Mouse (Mus musculus) left cerebral cortex, adult 2 months (tissue): Measurements from ENCODE around the gene Gm128. TPM values are rescaled to one million over a fixed set of nuclear protein-coding genes. Genes with fewer than 3 reads are reported as not detected.

Experiments used
- DNase-seq, 2 experiments: peaks; one replicate each; pipeline ENCODE4 v3.0.0; 2021 to 2022; ENCODE audit warnings: low spot score in 2 of 2, mixed read lengths in 1 of 2; ENCODE audit errors: extremely low spot score in 1 of 2
- H3K27ac ChIP-seq: fragments of 200-600 bp; 2 replicates; pipeline ENCODE4 v1.8.1; 2022
- H3K4me3 ChIP-seq: fragments of 200-600 bp; 2 replicates; pipeline ENCODE4 v1.8.1; 2022
- CTCF ChIP-seq: fragments of 200-600 bp; IDR thresholded peaks from 2 replicates; pipeline ENCODE4 v1.8.1; 2022; ENCODE audit warnings: antibody characterized with exemption, mild to moderate bottlenecking, moderate library complexity
- intact Hi-C: fragments of 180-260 bp; cut with DNase I; formaldehyde crosslinking; loops from one replicate; pipeline ENCODE4 v1.15.1; 2025
- total RNA-seq, 2 experiments: library from RNA; stranded (reverse); gene quantifications; 2 replicates each; pipeline ENCODE4 v1.2.3; 2021

Gm128 gene
- total RNA-seq, 2 experiments from 2014 or later = 0.20 to 0.61 TPM

DNA sequence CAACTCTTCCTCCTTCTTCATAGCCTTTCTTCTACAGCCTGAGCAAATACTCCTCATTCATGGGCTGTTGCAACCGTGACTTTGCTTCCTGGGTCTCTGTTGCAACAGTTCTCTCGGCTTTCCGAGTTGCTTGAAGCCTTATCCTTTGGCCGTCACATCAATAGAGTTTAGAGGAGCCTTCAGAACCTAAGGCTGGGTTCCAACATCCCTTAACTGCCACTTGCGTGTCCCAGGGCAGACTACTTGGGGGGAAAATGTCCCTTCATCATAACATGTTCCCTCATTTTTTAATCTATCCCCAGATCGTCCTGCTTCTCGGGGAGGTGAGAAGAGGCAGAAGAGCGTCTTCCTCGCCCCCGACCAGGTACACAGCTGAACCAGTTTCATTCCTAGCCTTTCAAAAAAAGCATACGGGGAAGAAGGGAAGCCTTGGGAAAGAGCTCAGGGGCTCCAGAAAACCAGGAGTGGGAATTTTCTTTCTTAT is 41.0 kb upstream of the Gm128 start:
- no peak for TF ChIP-seq CTCF
- Histone ChIP-seq H3K27ac (peak overlapping the region; percentile 97), H3K4me3 (peak overlapping the region; percentile 57)
- intact Hi-C loops = loop anchor here (2.0 to 5.0 kb wide), 3 partner anchors 30 to 152 kb away; partner anchors contain the start of genes Arnt and Tnfaip8l2
- DNase-seq = no peak

DNA sequence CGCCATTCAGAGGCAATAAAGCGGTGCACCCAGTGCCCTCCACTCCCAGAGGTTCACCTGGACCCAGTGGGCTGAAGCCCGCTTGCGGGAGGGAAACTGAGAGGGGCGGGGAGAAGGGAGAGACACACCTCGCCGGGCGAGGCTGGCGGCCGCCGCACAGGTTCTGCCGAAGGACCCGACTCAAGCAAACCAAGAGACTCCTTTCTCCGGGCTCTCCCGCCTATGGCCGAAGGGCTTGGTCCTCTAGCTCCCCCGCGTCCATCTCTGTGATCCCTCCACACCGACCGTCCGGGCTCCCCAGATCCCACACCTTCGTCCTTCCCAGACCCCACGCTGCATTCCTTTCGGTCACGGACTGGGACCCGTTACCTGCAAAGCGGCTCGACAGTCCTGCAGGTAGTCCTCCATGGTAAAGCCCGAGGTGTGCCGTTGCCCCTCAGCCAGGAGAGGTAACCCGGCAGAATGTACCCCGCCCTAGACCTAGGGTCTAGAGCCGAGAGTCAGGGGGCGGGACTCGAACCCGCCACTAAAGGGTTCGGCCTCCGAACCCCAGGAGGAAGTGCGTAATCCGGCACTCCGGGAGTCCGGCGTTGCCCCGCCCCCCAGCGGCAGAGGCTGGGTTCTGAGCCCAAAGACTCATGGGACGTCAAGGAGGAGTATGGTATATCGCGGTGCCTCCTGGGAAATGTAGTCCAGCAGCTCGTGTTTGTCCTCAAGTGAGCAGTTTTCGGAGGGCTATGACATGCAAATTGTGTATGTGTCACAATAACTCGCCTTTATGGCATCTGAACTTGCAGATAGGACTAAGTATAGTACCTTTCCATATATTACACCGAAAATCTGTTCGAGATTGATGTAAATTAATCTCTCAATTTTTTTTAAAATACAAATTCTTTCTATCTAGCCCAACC is 40.1 kb upstream of the Gm128 start, which contains the start of the genes Mindy1 and Prune1:
Gene Mindy1 (plus strand): TSS at position 130 of the 911 bp plus-strand sequence.
Gene Prune1 (minus strand): TSS at position 861 of the 911 bp plus-strand sequence.
- peak; percentile 41 for TF ChIP-seq CTCF
- intact Hi-C loops = loop anchor here (1.0 to 5.0 kb wide), 5 partner anchors 31 to 153 kb away; partner anchors contain the start of genes Arnt, Gabpb2 and Tnfaip8l2
- peak; percentile 98 to 99 for DNase-seq
- H3K27ac ChIP-seq = peak within 1 kb of the TSS; percentile 97
- peak within 1 kb of the TSS; percentile 57 for H3K4me3 ChIP-seq

DNA sequence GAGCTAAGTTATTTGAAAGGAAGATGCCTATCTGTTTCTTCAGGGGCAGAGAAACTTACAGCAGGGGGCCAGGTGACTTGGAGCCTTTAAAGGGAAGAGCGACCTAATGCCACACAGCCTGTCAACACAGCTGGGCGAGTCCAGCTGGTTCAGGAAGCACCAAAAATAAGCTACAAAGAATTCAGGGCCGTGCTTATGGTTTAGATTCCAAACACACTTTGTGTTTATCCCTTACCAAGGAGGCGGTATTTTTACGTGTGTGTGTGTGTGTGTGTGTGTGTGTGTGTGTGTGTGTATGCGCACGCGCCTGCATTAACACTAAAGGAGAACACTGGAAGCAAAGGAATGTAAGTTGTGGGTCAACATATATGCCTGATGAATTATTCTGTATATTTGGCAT is 39.3 kb upstream of the Gm128 start:
- DNase-seq = peak in 1 of 2 experiments; percentile 26
- intact Hi-C loops = loop anchor here (1.0 to 5.0 kb wide), 3 partner anchors 50 to 138 kb away; partner anchors contain the start of genes Gabpb2 and Tnfaip8l2
- TF ChIP-seq CTCF = no peak
- Histone ChIP-seq H3K4me3 (peak overlapping the region; percentile 57), H3K27ac (peak overlapping the region; percentile 97)

DNA sequence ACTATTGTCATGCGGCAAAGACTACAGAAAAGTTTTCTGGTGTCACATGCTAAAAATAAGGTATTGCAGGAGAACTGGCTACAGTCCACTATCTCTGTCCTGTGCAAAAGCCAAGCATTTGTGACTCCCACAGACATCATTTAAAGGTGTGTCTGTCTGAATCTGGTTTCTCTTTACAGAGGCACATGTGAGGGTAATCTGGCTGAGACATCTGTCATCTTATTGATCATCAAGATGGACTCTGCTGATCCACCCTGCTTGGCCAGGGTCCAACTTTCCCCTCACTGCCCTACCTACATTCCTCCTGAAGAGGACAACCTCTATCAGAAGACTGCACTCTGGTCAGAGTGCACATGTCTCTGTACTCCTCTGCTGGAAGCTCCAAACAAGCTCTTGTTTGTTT is 35.8 kb upstream of the Gm128 start:
- intact Hi-C loops = no loop called here
- no peak for TF ChIP-seq CTCF
- DNase-seq = no peak
- no peak overlapping the region for H3K4me3 ChIP-seq
- no peak overlapping the region for H3K27ac ChIP-seq

DNA sequence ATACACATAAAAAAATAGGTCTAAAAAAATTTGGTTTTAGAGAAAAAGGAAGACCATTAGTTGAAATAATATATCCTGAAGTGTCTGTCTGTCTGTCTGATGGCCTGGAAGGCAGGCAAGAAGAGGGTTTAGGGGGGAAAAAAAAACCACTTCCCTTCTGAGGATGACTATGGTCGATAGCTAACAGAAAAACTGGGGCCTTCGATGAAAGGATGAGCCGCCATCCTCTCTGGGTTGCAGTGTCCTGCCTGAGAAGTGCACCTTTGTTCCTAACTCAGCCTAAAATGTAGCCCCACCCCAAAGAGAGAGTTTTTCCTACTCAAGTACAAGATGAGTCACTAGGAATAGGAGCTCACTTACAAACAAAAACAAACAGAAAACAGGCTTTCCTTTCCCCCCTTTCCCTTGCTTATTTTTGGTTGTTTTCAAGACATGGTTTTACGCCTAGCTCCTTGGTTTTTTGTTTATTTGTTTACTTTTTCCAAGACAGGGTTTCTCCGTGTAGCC is 35.1 kb upstream of the Gm128 start:
- no peak for DNase-seq
- no peak for TF ChIP-seq CTCF
- no peak overlapping the region for H3K4me3 ChIP-seq
- intact Hi-C loops = no loop called here
- no peak overlapping the region for H3K27ac ChIP-seq

DNA sequence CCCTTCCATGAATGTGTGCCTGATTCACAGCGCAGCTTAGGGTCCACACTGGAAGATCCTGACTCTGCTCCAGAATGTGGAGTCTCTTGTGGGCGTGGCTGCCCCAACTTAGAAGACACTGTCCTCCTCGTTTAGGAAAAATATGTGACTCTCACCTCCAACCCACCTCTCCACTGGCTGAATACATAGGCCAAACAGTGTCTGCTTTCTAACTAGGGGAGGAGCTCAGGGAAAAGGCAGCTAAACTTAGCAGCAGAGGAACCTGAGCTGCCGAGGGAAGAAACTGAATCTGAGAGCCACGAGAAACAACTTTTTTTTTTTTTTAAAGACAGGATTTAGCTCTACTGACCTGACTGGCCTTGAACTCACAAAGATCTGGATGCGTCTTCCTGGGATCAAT is 33.8 kb upstream of the Gm128 start:
- intact Hi-C loops = no loop called here
- Histone ChIP-seq H3K27ac (no peak overlapping the region), H3K4me3 (no peak overlapping the region)
- no peak for DNase-seq
- no peak for TF ChIP-seq CTCF

DNA sequence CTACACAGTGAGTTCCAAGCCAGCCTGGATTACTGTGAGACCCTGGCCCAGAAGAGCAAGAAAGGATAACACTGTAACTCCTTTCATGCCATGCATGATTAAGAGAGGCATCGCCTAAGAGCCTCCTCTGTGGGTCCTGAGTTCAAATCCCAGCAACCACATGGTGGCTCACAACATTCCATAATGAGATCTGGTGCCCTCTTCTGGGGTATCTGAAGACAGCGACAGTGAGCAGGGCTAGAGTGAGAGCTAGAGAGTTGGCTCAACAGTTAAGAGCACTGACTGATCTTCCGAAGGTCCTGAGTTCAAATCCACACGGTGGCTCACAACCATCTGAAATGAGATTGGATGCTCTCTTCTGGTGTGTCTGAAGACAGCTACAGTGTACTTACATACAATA is 33.1 kb upstream of the Gm128 start:
- intact Hi-C loops = loop anchor here (5.0 kb wide), 1 partner anchor 953 kb away; no protein-coding TSS in a partner anchor
- DNase-seq = no peak

DNA sequence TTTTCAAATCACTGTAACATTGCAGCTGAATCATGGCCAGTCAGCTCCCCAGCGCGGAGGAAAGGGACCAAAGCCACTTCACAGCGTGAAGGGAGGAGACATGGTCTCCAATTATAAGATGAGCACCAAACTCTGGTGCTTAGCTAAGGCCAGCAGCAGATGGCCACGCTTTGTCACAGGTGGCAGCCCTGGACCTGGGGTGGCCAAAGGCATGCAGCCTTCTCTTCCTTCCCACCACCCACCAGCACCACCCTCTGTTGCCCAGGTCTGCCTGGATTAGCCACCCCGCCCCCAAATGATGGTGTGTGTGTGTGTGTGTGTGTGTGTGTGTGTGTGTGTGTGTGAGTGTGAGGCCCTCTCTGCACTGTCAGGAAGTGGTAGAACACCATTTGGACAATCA is 32.1 kb upstream of the Gm128 start:
- TF ChIP-seq CTCF = no peak
- Histone ChIP-seq H3K27ac (no peak overlapping the region), H3K4me3 (no peak overlapping the region)
- intact Hi-C loops = loop anchor here (5.0 kb wide), 1 partner anchor 954 kb away; no protein-coding TSS in a partner anchor
- no peak for DNase-seq

More for the DNA sequence above, 33.1 kb upstream of the Gm128 start:
- no peak overlapping the region for H3K27ac ChIP-seq
- H3K4me3 ChIP-seq = no peak overlapping the region
- no peak; the same call in 1 of the 2 replicates for TF ChIP-seq CTCF

DNA sequence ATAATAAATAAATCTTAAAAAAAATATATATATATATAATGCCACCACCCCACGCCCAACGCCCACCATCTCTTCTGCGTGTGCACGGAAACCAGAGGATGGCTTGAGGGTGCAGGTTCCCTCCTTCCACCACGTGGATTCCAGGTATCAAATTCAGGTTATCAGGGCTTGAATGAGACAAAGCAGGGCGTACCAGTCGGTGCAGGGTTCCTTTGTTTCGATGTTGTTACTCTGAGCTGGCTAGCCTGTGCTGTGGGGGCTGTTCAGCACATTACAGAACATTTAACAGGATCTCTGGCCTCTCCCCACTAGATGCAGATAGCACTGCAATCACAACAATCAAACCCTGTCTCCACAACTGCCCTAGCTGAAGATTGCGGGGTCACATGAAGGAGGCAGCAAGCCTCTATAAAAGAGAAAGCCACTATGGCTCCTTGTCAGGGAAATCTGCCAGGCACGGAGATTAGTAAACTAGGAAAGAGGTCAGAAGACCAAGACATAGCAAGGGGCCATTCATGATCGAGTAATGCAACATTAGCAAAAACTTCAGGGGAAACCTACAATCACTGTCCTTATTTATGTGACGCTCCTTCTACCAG is 29.5 kb upstream of the Gm128 start:
- TF ChIP-seq CTCF = no peak
- intact Hi-C loops = loop anchor here (5.0 kb wide), 1 partner anchor 956 kb away; no protein-coding TSS in a partner anchor
- no peak for DNase-seq
- Histone ChIP-seq H3K4me3 (no peak overlapping the region), H3K27ac (no peak overlapping the region)

DNA sequence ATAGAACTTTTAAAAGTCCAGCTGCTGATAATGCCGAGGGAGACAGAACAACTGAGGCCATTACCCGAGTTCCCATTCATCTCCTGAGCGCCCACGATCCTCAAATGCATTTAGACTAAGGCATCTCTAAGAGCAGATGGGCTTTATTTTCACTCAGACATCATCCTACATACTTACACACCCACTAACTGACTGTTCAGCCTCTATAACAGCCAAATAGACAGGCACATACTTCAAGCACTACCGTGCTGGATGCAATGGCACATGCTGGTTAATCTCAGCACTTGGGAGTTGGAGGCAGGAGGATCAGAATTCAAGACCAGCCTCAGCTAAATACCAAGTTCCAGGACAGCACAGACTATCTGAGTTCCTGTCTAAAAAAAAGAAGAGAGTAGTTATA is 28.4 kb upstream of the Gm128 start:
- intact Hi-C loops = loop anchor here (5.0 kb wide), 2 partner anchors 42 to 958 kb away; partner anchors contain the start of gene Cdc42se1
- no peak for TF ChIP-seq CTCF
- peak in 1 of 2 experiments; percentile 16 for DNase-seq
- H3K27ac ChIP-seq = no peak overlapping the region
- no peak overlapping the region for H3K4me3 ChIP-seq

DNA sequence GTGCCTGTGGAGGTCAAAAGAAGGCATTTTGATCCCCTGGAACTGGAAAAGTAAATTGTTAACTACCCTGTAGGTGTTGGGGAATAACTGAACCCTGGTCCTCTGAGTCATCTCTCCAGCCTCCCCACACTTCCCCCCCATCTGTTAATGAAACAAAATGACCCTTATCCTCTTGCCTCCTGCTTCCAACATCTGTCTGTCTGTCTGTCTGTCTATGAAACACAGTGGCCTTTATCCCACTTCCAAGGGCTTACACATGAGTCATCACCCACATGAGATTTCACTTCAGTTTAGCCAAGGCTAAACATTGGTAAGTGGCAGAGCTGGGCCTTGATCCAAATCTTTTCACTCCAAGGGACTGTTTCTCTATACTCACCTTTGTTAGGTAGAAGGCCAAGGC is 26.5 kb upstream of the Gm128 start:
- Histone ChIP-seq H3K27ac (no peak overlapping the region), H3K4me3 (no peak overlapping the region)
- no peak for DNase-seq
- intact Hi-C loops = loop anchor here (5.0 kb wide), 1 partner anchor 41 kb away; the partner anchor contains the start of gene Cdc42se1
- no peak for TF ChIP-seq CTCF
